Mouse (Mus musculus) activated CD4-positive, CD25-positive, alpha-beta regulatory T cell, adult 9 weeks (primary cell): ENCODE data around the gene Ccdc65. TPM values are rescaled to one million over a fixed set of nuclear protein-coding genes. Genes with fewer than 3 reads are reported as not detected.

Experiments used
- polyA plus RNA-seq: library from polyadenylated mRNA; unstranded; fragments of 100-300 nt; shearing (Covaris generic); gene quantifications from one replicate; pipeline ENCODE4 v1.2.1, GENCODE M21; 2017

The Ccdc65 gene
- polyA plus RNA-seq: not detected

GRCm38 (mm10) chr15:98707766-98708372 lies at the start of gene Ccdc65:
Gene Ccdc65, plus strand, starts transcription at chr15:98708207.

GRCm38 (mm10) chr15:98662567-98663545 lies 45.2 kb upstream of the Ccdc65 start, which contains the start of gene Ddx23:
Gene Ddx23, minus strand, starts transcription at chr15:98662894.

GRCm38 (mm10) chr15:98676940-98677728 lies 30.9 kb upstream of the Ccdc65 start, which contains the start of gene Rnd1:
Gene Rnd1, minus strand, starts transcription at chr15:98677461.

GRCm38 (mm10) chr15:98727443-98728321 lies 19.7 kb downstream of the Ccdc65 start, which contains the start of gene Fkbp11:
Gene Fkbp11, minus strand, starts transcription at chr15:98728198.

GRCm38 (mm10) chr15:98762670-98763529 lies 54.9 kb downstream of the Ccdc65 start, which contains the start of gene Arf3:
Gene Arf3, minus strand, starts transcription at chr15:98763214.

Other genes starting within 250 kb of the Ccdc65 start
- not detected for gene OR5BS1P, start 238.3 kb upstream of the Ccdc65 start, polyA plus RNA-seq
- not detected for gene Lalba, start 225.5 kb upstream of the Ccdc65 start, polyA plus RNA-seq
- gene Olfr279, start 215.8 kb upstream of the Ccdc65 start, polyA plus RNA-seq: 0.06 TPM
- 38.3 TPM for gene Kansl2, start 173.9 kb upstream of the Ccdc65 start, polyA plus RNA-seq
- 80.8 TPM for gene Ccnt1, start 137.3 kb upstream of the Ccdc65 start, polyA plus RNA-seq
- gene 4930415O20Rik, start 137.2 kb upstream of the Ccdc65 start, polyA plus RNA-seq: not detected
- gene Adcy6, start 98.1 kb upstream of the Ccdc65 start, polyA plus RNA-seq: 2.6 TPM
- gene Cacnb3, start 77.4 kb upstream of the Ccdc65 start, polyA plus RNA-seq: 0.22 TPM
- gene Ddx23, start 45.3 kb upstream of the Ccdc65 start, polyA plus RNA-seq: 31.8 TPM
- gene Rnd1, start 30.7 kb upstream of the Ccdc65 start, polyA plus RNA-seq: 0.70 TPM
- 0.46 TPM for gene Fkbp11, start 20.0 kb downstream of the Ccdc65 start, polyA plus RNA-seq
- 61.2 TPM for gene Arf3, start 55.0 kb downstream of the Ccdc65 start, polyA plus RNA-seq
- 0.23 TPM for gene Wnt10b, start 69.9 kb downstream of the Ccdc65 start, polyA plus RNA-seq
- gene Wnt1, start 81.7 kb downstream of the Ccdc65 start, polyA plus RNA-seq: not detected
- not detected for gene Ddn, start 101.3 kb downstream of the Ccdc65 start, polyA plus RNA-seq
- gene Prkag1, start 123.3 kb downstream of the Ccdc65 start, polyA plus RNA-seq: 119 TPM
- 24.6 TPM for gene Kmt2d, start 163.0 kb downstream of the Ccdc65 start, polyA plus RNA-seq
- 14.2 TPM for gene Rhebl1, start 186.3 kb downstream of the Ccdc65 start, polyA plus RNA-seq
- not detected for gene Dhh, start 190.3 kb downstream of the Ccdc65 start, polyA plus RNA-seq
- gene Lmbr1l, start 210.0 kb downstream of the Ccdc65 start, polyA plus RNA-seq: 62.0 TPM
- 562 TPM for gene Tuba1b, start 226.4 kb downstream of the Ccdc65 start, polyA plus RNA-seq
- not detected for gene Gm49450, start 245.3 kb downstream of the Ccdc65 start, polyA plus RNA-seq
- gene Tuba1a, start 245.5 kb downstream of the Ccdc65 start, polyA plus RNA-seq: 219 TPM